Mouse (Mus musculus) embryonic facial prominence, embryonic 11.5 days (tissue): ENCODE measurements around the gene Diaph2. TPM values are rescaled to one million over a fixed set of nuclear protein-coding genes. Genes with fewer than 3 reads are reported as not detected.
A peak's percentile ranks its signal among the peaks of the same experiment; 100 is the strongest.
"Not testable (repeated sequence)": the region's sequence is repeated elsewhere in the genome, so short reads cannot be mapped to it uniquely, and the experiment has no call there.

Experiments
- ATAC-seq: fragments of 200-750 bp; cut with Nextera tagmentation; replicated peaks from 2 replicates; pipeline ENCODE4 v1.8.0; 2017; ENCODE audit warnings: low read depth; ENCODE audit not compliant: insufficient number of reproducible peaks, low FRiP score, low TSS enrichment
- DNase-seq: peaks from one replicate; pipeline ENCODE4 v3.0.0-alpha.2; 2015; ENCODE audit warnings: low spot score
- H3K27ac ChIP-seq: fragments of 300-500 bp; sonication (generic); replicated peaks from 2 replicates; pipeline ENCODE4 v1.5.1; 2014; ENCODE audit warnings: mild to moderate bottlenecking, low read depth, low read length, control low read depth
- H3K27me3 ChIP-seq: fragments of 300-500 bp; sonication (generic); 2 replicates; pipeline ENCODE4 v1.6.1; 2014; ENCODE audit warnings: mild to moderate bottlenecking, low read length, moderate library complexity, mixed read lengths; ENCODE audit not compliant: control insufficient read depth, insufficient read depth
- H3K36me3 ChIP-seq: fragments of 300-500 bp; sonication (generic); replicated peaks from 2 replicates; pipeline ENCODE4 v1.6.1; 2014; ENCODE audit warnings: low read depth, mild to moderate bottlenecking, low read length, moderate library complexity, mixed read lengths; ENCODE audit not compliant: control insufficient read depth, insufficient read depth
- H3K4me1 ChIP-seq: fragments of 300-500 bp; sonication (generic); 2 replicates; pipeline ENCODE4 v1.6.1; 2014; ENCODE audit warnings: low read length, mixed read lengths; ENCODE audit not compliant: control insufficient read depth, insufficient read depth
- H3K4me2 ChIP-seq: fragments of 300-500 bp; sonication (generic); 2 replicates; pipeline ENCODE4 v1.6.1; 2014; ENCODE audit warnings: low read depth, mild to moderate bottlenecking, control low read depth, low read length, moderate library complexity
- H3K4me3 ChIP-seq: fragments of 300-500 bp; sonication (generic); 2 replicates; pipeline ENCODE4 v1.5.1; 2014; ENCODE audit warnings: low read depth, low read length, control low read depth
- H3K9ac ChIP-seq: fragments of 300-500 bp; sonication (generic); replicated peaks from 2 replicates; pipeline ENCODE4 v1.6.1; 2014; ENCODE audit warnings: mild to moderate bottlenecking, control low read depth, low read length
- H3K9me3 ChIP-seq: fragments of 300-500 bp; sonication (generic); replicated peaks from 2 replicates; pipeline ENCODE4 v1.6.1; 2016; ENCODE audit warnings: mild to moderate bottlenecking, low read length, inconsistent platforms, mixed read lengths; ENCODE audit not compliant: control insufficient read depth
- WGBS: fragments of 180-500 bp; shearing (Covaris S2); extraction: QIAGEN DNeasy Blood & Tissue Kit; methylation state at CpG from one replicate; pipeline ENCODE4 v1.1.7; 2014; 5-methylcytosine and 5-hydroxymethylcytosine counted together
- polyA plus RNA-seq: library from polyadenylated mRNA; unstranded; fragments of >200 nt; fragmentation: Nextera tagmentation; extraction: Ambion mirVana; gene quantifications from 2 replicates; pipeline ENCODE4 v1.2.1, GENCODE M21; 2014

Gene Diaph2
- polyA plus RNA-seq, 1 experiment from 2014 or later = 4.7 TPM

DNA sequence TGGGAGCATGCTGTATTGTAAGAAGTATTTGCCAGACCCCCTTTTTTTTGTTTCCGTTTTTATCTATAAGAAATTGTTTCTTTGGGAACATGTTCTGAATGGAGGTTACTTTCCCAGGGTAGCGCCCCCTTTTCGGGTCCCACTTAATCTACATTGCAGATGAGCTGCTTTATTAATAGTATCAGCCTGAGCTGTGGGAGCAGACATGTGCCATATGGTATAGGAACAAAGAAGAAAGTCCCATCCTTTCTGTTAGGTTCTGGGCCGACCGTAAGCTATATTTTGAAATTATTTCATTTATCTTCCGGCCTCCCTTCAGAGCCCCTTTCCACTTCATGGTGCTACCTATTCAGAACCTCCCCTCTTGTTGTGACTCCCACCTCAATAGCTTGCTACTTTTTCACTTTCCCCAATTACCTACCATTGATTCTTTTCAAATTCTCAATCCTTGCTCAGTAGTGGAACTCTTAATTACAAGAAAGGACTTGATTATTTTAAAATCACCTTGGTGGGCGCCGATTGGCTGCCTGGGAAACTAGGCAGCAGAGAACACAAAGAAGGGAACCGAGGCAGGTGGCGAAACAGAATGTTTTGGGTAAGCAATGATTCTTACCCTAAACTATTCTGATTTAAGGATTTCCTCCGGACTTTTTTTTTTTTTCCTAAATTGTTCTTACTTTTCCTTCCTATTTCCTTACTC is 24.2 kb downstream of the Diaph2 start:
- ATAC-seq = no peak
- WGBS = 79% methylated on average over 11 of the region's 11 CpGs

DNA sequence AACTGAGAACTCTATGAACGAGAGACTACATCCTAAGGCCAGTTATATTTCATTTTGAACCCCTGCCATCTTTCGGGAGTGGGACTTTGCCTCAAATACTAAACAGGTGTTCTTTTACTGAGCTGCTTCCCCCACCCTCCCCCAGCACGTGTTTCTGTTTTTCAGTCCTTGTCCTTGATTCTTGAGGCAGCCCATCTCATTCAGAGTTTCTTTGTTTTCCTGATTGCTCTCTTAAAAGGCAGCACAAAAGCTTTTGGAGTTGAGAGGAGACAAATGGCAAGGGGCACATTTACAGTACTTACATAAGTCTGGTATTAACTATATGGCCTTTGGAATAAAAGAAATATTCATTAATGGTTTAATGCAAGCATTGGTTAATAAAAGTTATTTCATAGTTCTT is 24.9 kb downstream of the Diaph2 start:
- Histone ChIP-seq H3K4me3 (no peak overlapping the region), H3K27ac (no peak overlapping the region), H3K4me1 (no peaks in the 10 kb centered on the region), H3K9ac (no peak overlapping the region), H3K36me3 (no peaks in the 10 kb centered on the region), H3K4me2 (no peak overlapping the region), H3K27me3 (no peaks in the 10 kb centered on the region), H3K9me3 (no peaks in the 10 kb centered on the region)
- ATAC-seq = no peak
- DNase-seq = no peak
- 49% methylated on average over 3 of the region's 3 CpGs for WGBS

More for the DNA sequence above, 24.2 kb downstream of the Diaph2 start:
- H3K4me2 ChIP-seq = no peak overlapping the region
- H3K27ac ChIP-seq = no peak overlapping the region
- no peaks in the 10 kb centered on the region for H3K4me1 ChIP-seq
- no peaks in the 10 kb centered on the region for H3K9me3 ChIP-seq
- H3K27me3 ChIP-seq = no peaks in the 10 kb centered on the region
- H3K9ac ChIP-seq = no peak overlapping the region
- no peak for DNase-seq
- H3K36me3 ChIP-seq = no peaks in the 10 kb centered on the region
- H3K4me3 ChIP-seq = no peak overlapping the region

DNA sequence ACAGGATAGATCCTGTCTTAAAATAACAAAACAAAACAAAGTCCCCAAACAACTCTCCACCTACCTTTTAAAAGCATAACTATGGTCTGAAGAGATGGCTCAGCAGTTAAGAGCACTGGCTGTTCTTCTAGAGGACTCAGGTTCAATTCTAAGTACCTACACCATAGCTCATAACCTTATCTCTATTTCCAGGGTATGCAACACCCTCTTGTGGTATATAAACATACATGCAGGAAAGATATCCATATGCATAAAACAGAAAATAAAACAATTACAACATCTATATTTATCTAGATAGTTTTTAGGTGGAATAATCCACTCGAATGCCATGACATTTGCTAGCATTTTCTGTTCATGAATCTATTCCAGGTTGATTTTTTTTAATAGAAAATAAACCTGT is 27.2 kb downstream of the Diaph2 start:
- ATAC-seq (no peak), DNase-seq (no peak)
- H3K9me3 ChIP-seq = no peaks in the 10 kb centered on the region
- no peak overlapping the region for H3K4me3 ChIP-seq
- no peaks in the 10 kb centered on the region for H3K36me3 ChIP-seq
- no peak overlapping the region for H3K27ac ChIP-seq
- no peak overlapping the region for H3K4me2 ChIP-seq
- H3K4me1 ChIP-seq = no peaks in the 10 kb centered on the region
- no peak overlapping the region for H3K9ac ChIP-seq
- no peaks in the 10 kb centered on the region for H3K27me3 ChIP-seq
- WGBS = 76% methylated on average over 1 of the region's 1 CpGs

DNA sequence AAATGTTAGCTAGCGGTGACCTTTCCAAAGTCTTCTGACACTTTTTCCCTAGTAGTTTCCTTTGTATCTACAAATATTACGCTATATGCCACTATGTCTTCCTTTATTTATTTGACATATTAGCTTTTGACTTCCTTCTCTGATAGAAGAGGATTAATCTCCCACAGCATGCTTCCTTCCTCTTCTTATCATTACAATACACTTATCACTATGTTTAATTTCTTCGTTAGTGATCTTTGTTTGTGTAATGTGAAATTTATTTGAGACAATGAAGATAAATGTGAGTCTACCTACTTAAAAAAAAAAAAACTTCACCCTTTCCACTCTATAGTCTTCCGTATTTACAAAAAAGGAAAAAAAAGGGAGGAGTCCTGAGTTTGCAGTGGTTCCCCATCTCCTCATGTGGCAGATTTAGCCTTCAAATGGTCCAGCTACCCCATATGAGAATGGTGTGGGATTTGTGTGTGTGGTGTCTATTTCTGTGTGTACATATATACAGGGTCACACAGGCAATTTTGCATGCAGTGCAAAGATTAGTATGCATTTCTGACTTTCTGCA is 27.9 kb downstream of the Diaph2 start:
- no peak for ATAC-seq
- H3K9me3 ChIP-seq = no peaks in the 10 kb centered on the region
- no peak overlapping the region for H3K27ac ChIP-seq
- no peak overlapping the region for H3K9ac ChIP-seq
- no peaks in the 10 kb centered on the region for H3K4me1 ChIP-seq
- 89% methylated on average over 4 of the region's 4 CpGs for WGBS
- H3K27me3 ChIP-seq = no peaks in the 10 kb centered on the region
- no peak overlapping the region for H3K4me3 ChIP-seq
- H3K36me3 ChIP-seq = no peaks in the 10 kb centered on the region
- H3K4me2 ChIP-seq = no peak overlapping the region
- DNase-seq = no peak

DNA sequence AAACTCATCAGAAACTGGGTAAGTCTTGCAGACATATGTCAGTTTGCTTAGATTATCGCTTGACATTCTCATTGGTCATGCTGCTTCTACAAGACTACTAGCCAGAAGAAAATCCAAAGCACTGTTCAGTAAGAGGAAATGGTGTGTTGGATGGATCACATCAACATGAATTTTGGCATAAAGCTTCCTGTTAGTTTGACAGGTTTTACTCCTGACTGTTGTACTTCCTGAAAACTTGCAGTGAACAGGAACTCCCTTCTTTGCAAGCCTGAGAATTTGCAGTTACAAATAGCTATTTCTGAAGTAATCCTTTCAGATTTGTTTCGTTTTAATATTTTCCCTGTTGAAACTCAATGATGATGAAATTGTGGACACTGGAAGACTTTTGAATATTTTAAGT is 32.3 kb downstream of the Diaph2 start:
- DNase-seq = no peak
- Histone ChIP-seq H3K9me3 (no peaks in the 10 kb centered on the region), H3K4me1 (no peaks in the 10 kb centered on the region), H3K36me3 (no peaks in the 10 kb centered on the region), H3K9ac (no peak overlapping the region), H3K4me3 (no peak overlapping the region), H3K27ac (no peak overlapping the region), H3K27me3 (no peaks in the 10 kb centered on the region), H3K4me2 (no peak overlapping the region)
- WGBS = 81% methylated on average over 2 of the region's 2 CpGs
- no peak for ATAC-seq

DNA sequence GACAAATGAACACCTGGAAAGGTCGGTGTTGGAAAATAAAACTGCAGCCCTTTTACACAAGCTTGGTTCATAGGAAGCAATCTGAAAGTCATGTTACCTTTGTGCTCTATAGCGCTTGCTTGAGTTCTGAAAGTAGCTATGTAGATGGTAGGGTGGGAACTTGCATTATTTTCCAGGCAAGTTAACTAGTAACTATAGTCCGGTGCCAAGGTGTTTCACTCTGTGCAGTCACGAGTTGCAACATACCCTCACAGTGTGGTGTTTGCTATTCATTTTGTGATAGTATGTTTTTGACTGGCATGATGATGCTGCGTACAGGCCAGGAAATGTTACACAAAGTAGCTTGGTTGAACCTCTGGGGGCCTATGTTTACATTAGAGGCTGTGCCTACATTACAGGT is 34.5 kb downstream of the Diaph2 start:
- WGBS = 86% methylated on average over 5 of the region's 5 CpGs
- no peak overlapping the region for H3K4me3 ChIP-seq
- ATAC-seq = no peak

DNA sequence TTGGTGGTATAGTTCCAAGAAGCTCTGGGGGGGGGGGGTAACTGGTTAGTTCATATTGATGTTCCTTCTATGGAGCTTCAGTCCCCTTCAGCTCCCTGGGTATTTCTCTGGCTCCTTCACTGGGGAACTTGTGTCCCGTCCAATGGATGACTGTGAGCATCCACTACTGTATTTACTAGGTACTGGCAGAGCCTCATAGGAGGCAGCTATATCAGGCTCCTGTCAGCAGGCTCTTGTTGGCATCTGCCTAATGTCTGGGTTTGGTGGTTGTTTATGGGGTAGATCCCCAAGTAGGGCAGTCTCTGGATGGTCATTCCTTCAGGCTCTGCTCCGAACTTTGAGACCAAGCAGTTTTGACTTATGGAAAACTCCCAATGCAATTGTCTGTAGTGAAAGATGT is 50.4 kb downstream of the Diaph2 start:
- not testable (repeated sequence) for H3K27me3 ChIP-seq, H3K9ac ChIP-seq, DNase-seq, H3K9me3 ChIP-seq, H3K4me1 ChIP-seq, H3K4me2 ChIP-seq, ATAC-seq, H3K36me3 ChIP-seq, H3K27ac ChIP-seq, H3K4me3 ChIP-seq
- 90% methylated on average over 2 of the region's 2 CpGs for WGBS

More for the DNA sequence above, 34.5 kb downstream of the Diaph2 start:
- Histone ChIP-seq H3K27ac (no peak overlapping the region), H3K4me2 (no peak overlapping the region), H3K9ac (no peak overlapping the region), H3K27me3 (no peaks in the 10 kb centered on the region), H3K36me3 (no peaks in the 10 kb centered on the region), H3K9me3 (no peaks in the 10 kb centered on the region), H3K4me1 (no peaks in the 10 kb centered on the region)
- DNase-seq = no peak

DNA sequence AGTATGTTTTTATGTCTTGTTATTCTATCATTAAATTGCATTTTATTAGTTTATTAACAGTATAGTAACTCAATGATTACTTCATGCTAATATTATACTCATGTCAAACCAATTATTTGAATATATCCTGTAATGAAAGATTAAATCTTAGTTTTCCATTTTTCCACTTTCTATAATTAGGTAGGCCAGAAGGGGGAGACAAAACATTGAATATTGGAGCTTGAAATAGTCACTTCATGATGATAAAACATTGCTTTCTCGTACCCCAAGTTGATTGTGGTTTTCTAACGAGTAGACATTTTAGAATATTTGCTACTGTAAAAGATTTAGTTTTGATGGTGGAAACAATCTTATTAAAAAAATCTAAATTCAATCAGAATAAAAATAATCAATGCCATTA is 82.4 kb downstream of the Diaph2 start:
- WGBS = 68% methylated on average over 2 of the region's 2 CpGs
- Histone ChIP-seq H3K27me3 (no peaks in the 10 kb centered on the region), H3K9me3 (no peaks in the 10 kb centered on the region), H3K4me1 (no peaks in the 10 kb centered on the region), H3K9ac (no peak overlapping the region), H3K27ac (no peak overlapping the region), H3K4me2 (no peak overlapping the region), H3K36me3 (no peaks in the 10 kb centered on the region), H3K4me3 (no peak overlapping the region)
- DNase-seq (peak; percentile 23), ATAC-seq (no peak)
